Mouse (Mus musculus) layer of hippocampus, adult 9-11 months (tissue): ENCODE measurements at regions not wholly inside any gene's neighbourhood (a gene's known extent, or its start where the extent isn't known, plus 50 kb on each side); places are given as distances from the start of the nearest gene placed in this dataset.

ENCODE experiments used
- DNase-seq: peaks from one replicate; pipeline ENCODE4 v3.0.0; 2022

GRCm38 (mm10) chr7:37096291-37096690 is 398.4 kb downstream of the Tshz3 start:
- DNase-seq = no peak

GRCm38 (mm10) chr7:37098950-37099349 is 401.0 kb downstream of the Tshz3 start:
- DNase-seq = no peak

- DNase-seq = no peak
Measured at GRCm38 (mm10) chr7:37104671-37105070, 406.8 kb downstream of the Tshz3 start.

- no peak for DNase-seq
Measured at GRCm38 (mm10) chr7:37111071-37111470, 413.2 kb downstream of the Tshz3 start.

GRCm38 (mm10) chr7:37120776-37121175 is 422.9 kb downstream of the Tshz3 start:
- DNase-seq = no peak

GRCm38 (mm10) chr7:37140191-37140590 is 442.3 kb downstream of the Tshz3 start:
- DNase-seq = no peak

- no peak for DNase-seq
Measured at GRCm38 (mm10) chr7:37142780-37143179, 444.9 kb downstream of the Tshz3 start.

- no peak for DNase-seq
Measured at GRCm38 (mm10) chr7:37144303-37144702, 446.4 kb downstream of the Tshz3 start.

- peak; percentile 12 for DNase-seq
Measured at GRCm38 (mm10) chr7:37149711-37150110, 451.8 kb downstream of the Tshz3 start.

GRCm38 (mm10) chr7:37159801-37160200 is 461.9 kb downstream of the Tshz3 start:
- DNase-seq = no peak

- no peak for DNase-seq
Measured at GRCm38 (mm10) chr7:37168883-37169282, 471.0 kb downstream of the Tshz3 start.

GRCm38 (mm10) chr7:37175746-37176145 is 477.8 kb downstream of the Tshz3 start:
- no peak for DNase-seq

GRCm38 (mm10) chr7:37178256-37178655 is 480.3 kb downstream of the Tshz3 start:
- no peak for DNase-seq

GRCm38 (mm10) chr7:37179907-37180306 is 482.0 kb downstream of the Tshz3 start:
- DNase-seq = no peak

- DNase-seq = no peak
Measured at GRCm38 (mm10) chr7:37180416-37180815, 482.5 kb downstream of the Tshz3 start.

- DNase-seq = no peak
Measured at GRCm38 (mm10) chr7:37181109-37181508, 483.2 kb downstream of the Tshz3 start.

- DNase-seq = no peak
Measured at GRCm38 (mm10) chr7:37192536-37192935, 494.6 kb downstream of the Tshz3 start.

- DNase-seq = no peak
Measured at GRCm38 (mm10) chr7:37204800-37205199, 506.9 kb downstream of the Tshz3 start.

GRCm38 (mm10) chr7:37208305-37208704 is 510.4 kb downstream of the Tshz3 start:
- no peak for DNase-seq

- DNase-seq = no peak
Measured at GRCm38 (mm10) chr7:37213751-37214181, 515.8 kb downstream of the Tshz3 start.

- DNase-seq = no peak
Measured at GRCm38 (mm10) chr7:37215498-37215897, 517.6 kb downstream of the Tshz3 start.

GRCm38 (mm10) chr7:37220476-37220875 is 522.6 kb downstream of the Tshz3 start:
- no peak for DNase-seq

- no peak for DNase-seq
Measured at GRCm38 (mm10) chr7:37226423-37226822, 528.5 kb downstream of the Tshz3 start.

GRCm38 (mm10) chr7:37230641-37231347 is 532.9 kb downstream of the Tshz3 start:
- no peak for DNase-seq

- DNase-seq = no peak
Measured at GRCm38 (mm10) chr7:37240832-37241231, 532.6 kb downstream of the Zfp536 start.
